Mouse (Mus musculus) olfactory bulb, adult 2 months (tissue): Measurements from ENCODE around the gene Zwilch.

Source experiments
- CTCF ChIP-seq: fragments of 200-500 bp; IDR thresholded peaks from 2 replicates; pipeline ENCODE4 v1.5.1; 2012; ENCODE audit warnings: low read depth, mild to moderate bottlenecking, low read length, moderate library complexity; ENCODE audit not compliant: insufficient read depth
- POLR2A ChIP-seq: fragments of 200-500 bp; IDR thresholded peaks from 2 replicates; pipeline ENCODE4 v1.6.1; 2012; ENCODE audit warnings: mild to moderate bottlenecking, low read depth, low read length, moderate library complexity; ENCODE audit not compliant: insufficient read depth

DNA sequence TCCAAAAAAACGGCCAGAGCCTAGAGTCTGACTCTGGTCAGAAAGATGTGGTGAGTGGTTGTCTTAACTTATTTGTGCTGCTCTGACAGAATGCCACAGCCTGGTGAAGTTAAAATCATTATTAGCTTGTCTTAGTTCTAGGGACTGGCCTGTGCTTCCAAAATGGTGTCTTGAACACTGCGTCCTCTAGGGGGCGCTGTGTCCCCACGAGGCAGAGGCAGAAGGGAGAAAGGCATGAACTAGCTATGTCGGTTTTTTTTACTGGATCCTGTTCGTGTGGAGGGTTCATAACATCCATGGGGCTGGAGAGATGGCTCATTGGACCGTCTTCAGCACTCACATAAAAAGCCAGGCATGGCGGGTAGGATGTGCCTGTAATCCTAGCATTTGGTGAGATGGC lies 53.0 kb downstream of the Zwilch start:
- 0 out of 2 replicates have a peak, but pooled peaks have one; percentile 40 for TF ChIP-seq CTCF
- no peak for TF ChIP-seq POLR2A
